Mouse (Mus musculus) thymus, adult 2 months (tissue): Measurements from ENCODE around the gene Chgb. TPM values are rescaled to one million over a fixed set of nuclear protein-coding genes. Genes with fewer than 3 reads are reported as not detected.

ENCODE experiments used
- DNase-seq: peaks from one replicate; pipeline ENCODE4 v3.0.0; 2021
- H3K27ac ChIP-seq: fragments of 200-500 bp; 2 replicates; pipeline ENCODE4 v1.5.1; 2012; ENCODE audit warnings: low read length, control low read depth; ENCODE audit not compliant: control insufficient read depth, insufficient read depth
- H3K27me3 ChIP-seq: fragments of 200-500 bp; 2 replicates; pipeline ENCODE4 v1.6.1; 2012; ENCODE audit warnings: mild to moderate bottlenecking, low read length, moderate library complexity, mixed read lengths; ENCODE audit not compliant: control insufficient read depth, insufficient read depth
- H3K36me3 ChIP-seq: fragments of 200-500 bp; 2 replicates; pipeline ENCODE4 v1.6.1; 2012; ENCODE audit warnings: mild to moderate bottlenecking, low read length, moderate library complexity; ENCODE audit not compliant: control insufficient read depth, insufficient read depth
- H3K4me1 ChIP-seq: fragments of 200-500 bp; replicated peaks from 2 replicates; pipeline ENCODE4 v1.6.1; 2012; ENCODE audit warnings: low read length; ENCODE audit not compliant: control insufficient read depth, insufficient read depth
- H3K4me3 ChIP-seq: fragments of 200-500 bp; 2 replicates; pipeline ENCODE4 v1.5.1; 2012; ENCODE audit warnings: mild to moderate bottlenecking, low read length, control low read depth, moderate library complexity; ENCODE audit not compliant: control insufficient read depth, insufficient read depth
- CTCF ChIP-seq: fragments of 200-500 bp; IDR thresholded peaks from 2 replicates; pipeline ENCODE4 v1.5.1; 2012; ENCODE audit warnings: mild to moderate bottlenecking, control low read depth, low read length, moderate library complexity, borderline replicate concordance; ENCODE audit not compliant: control insufficient read depth, poor library complexity, insufficient read depth; ENCODE audit errors: extremely low read depth
- POLR2A ChIP-seq: fragments of 200-500 bp; IDR thresholded peaks from 2 replicates; pipeline ENCODE4 v1.6.1; 2012; ENCODE audit warnings: mild to moderate bottlenecking, low read length, control low read depth, moderate library complexity; ENCODE audit not compliant: control insufficient read depth, poor library complexity, insufficient read depth; ENCODE audit errors: extremely low read depth
- WGBS: fragments of 180-500 bp; shearing (Covaris S2); methylation state at CpG from one replicate; pipeline ENCODE4 v1.1.7; 2018; 5-methylcytosine and 5-hydroxymethylcytosine counted together
- polyA plus RNA-seq: library from polyadenylated mRNA; depleted of rRNA; stranded (reverse); fragments of >200 nt; gene quantifications from 2 replicates; pipeline ENCODE4 v1.2.3, GENCODE M21; 2012; rRNA removed

Gene Chgb
- polyA plus RNA-seq = 0.04 and 0.08 TPM in 2 replicates

GRCm38 (mm10) chr2:132780978-132781377, at the start of gene Chgb:
Gene Chgb, plus strand, starts transcription at chr2:132781278.
- Histone ChIP-seq H3K4me3 (no peak within 1 kb of the TSS), H3K36me3 (no peaks in the 10 kb centered on the region), H3K27me3 (no peaks in the 10 kb centered on the region), H3K4me1 (peaks cover 4% of the 10 kb centered on the region), H3K27ac (no peak within 1 kb of the TSS)
- TF ChIP-seq POLR2A (no peak), CTCF (no peak)
- DNase-seq = no peak
- 37% methylated on average over 4 of the region's 4 CpGs for WGBS

GRCm38 (mm10) chr2:132732940-132733339, 48.1 kb upstream of the Chgb start:
- H3K27ac ChIP-seq = no peak overlapping the region
- no peak for DNase-seq
- H3K36me3 ChIP-seq = no peaks in the 10 kb centered on the region
- no peak for TF ChIP-seq POLR2A
- no peak for TF ChIP-seq CTCF
- H3K4me1 ChIP-seq = no peaks in the 10 kb centered on the region
- 97% methylated on average over 5 of the region's 5 CpGs for WGBS
- no peak overlapping the region for H3K4me3 ChIP-seq
- no peaks in the 10 kb centered on the region for H3K27me3 ChIP-seq

GRCm38 (mm10) chr2:132733603-132734573, 47.2 kb upstream of the Chgb start:
- TF ChIP-seq CTCF = no peak
- TF ChIP-seq POLR2A = no peak
- H3K4me1 ChIP-seq = no peaks in the 10 kb centered on the region
- H3K27me3 ChIP-seq = no peaks in the 10 kb centered on the region
- no peak overlapping the region for H3K27ac ChIP-seq
- DNase-seq = no peak
- H3K4me3 ChIP-seq = no peak overlapping the region
- WGBS = 93% methylated on average over 10 of the region's 10 CpGs
- H3K36me3 ChIP-seq = no peaks in the 10 kb centered on the region

GRCm38 (mm10) chr2:132738816-132739432, 42.2 kb upstream of the Chgb start:
- DNase-seq = no peak
- Histone ChIP-seq H3K36me3 (no peaks in the 10 kb centered on the region), H3K27me3 (no peaks in the 10 kb centered on the region), H3K4me3 (no peak overlapping the region), H3K27ac (no peak overlapping the region), H3K4me1 (no peaks in the 10 kb centered on the region)
- 83% methylated on average over 2 of the region's 2 CpGs for WGBS
- TF ChIP-seq POLR2A (no peak), CTCF (no peak)

GRCm38 (mm10) chr2:132741862-132742347, 39.2 kb upstream of the Chgb start:
- H3K36me3 ChIP-seq = no peaks in the 10 kb centered on the region
- TF ChIP-seq CTCF (no peak), POLR2A (no peak)
- no peak overlapping the region for H3K27ac ChIP-seq
- no peaks in the 10 kb centered on the region for H3K27me3 ChIP-seq
- H3K4me3 ChIP-seq = no peak overlapping the region
- no peak for DNase-seq
- H3K4me1 ChIP-seq = no peaks in the 10 kb centered on the region
- WGBS = 97% methylated on average over 8 of the region's 8 CpGs

- WGBS = 98% methylated on average over 5 of the region's 5 CpGs
- TF ChIP-seq CTCF (no peak), POLR2A (no peak)
- Histone ChIP-seq H3K36me3 (no peaks in the 10 kb centered on the region), H3K4me3 (no peak overlapping the region), H3K27me3 (no peaks in the 10 kb centered on the region), H3K4me1 (no peaks in the 10 kb centered on the region), H3K27ac (no peak overlapping the region)
- DNase-seq = no peak
Observed at GRCm38 (mm10) chr2:132744866-132745265, 36.2 kb upstream of the Chgb start.
